Mouse (Mus musculus) gonadal fat pad, adult 2 months (tissue): ENCODE results near the gene Cntn4. TPM values are rescaled to one million over a fixed set of nuclear protein-coding genes. Genes with fewer than 3 reads are reported as not detected.
"Not testable (repeated sequence)": the region's sequence is repeated elsewhere in the genome, so short reads cannot be mapped to it uniquely, and the experiment has no call there.

Experiments
- DNase-seq: peaks from one replicate; pipeline ENCODE4 v3.0.0-alpha.2; 2012; ENCODE audit warnings: low read depth
- polyA plus RNA-seq: library from polyadenylated mRNA; depleted of rRNA; stranded (reverse); fragments of >200 nt; gene quantifications from 2 replicates; pipeline ENCODE4 v1.2.3, GENCODE M21; 2012

Cntn4 gene
- polyA plus RNA-seq, 1 experiment: not detected

DNA sequence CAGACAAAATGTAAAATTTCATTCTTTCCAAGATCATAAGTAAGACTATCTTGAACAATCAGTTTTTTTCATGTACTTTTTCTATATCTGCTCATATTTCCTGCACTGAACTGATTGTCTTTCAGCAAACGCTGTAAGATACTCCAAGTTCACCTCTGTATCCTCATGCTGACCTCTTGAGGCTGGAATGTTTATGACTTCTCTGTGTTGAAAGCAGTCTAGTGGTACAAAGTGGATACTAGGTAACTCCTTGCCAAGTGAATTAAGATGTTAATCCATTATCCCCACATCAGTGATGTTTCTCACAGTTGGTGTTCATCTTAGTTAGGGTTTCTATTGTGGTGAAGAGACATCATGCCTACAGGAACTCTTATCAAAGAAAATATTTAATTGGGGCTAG, 651.5 kb downstream of the Cntn4 start:
- no peak for DNase-seq

DNA sequence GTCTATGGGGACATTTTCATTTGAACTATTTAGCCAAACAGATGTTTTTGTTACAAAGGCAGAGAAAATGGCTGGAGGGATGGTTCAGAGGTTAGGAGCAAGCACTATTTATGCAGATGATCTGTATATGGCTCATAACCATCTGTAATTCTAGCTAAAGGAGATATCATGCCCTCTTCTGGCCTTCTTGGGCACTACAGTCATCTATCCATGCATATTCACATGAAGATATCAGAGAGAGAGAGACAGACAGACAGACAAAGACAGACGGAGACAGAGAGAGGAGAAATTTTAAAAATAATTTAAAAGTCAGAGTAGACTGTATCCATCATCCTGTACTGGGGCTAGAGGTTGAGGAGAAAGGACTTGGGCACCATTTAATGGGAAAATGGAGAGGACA, 652.2 kb downstream of the Cntn4 start:
- no peak for DNase-seq

DNA sequence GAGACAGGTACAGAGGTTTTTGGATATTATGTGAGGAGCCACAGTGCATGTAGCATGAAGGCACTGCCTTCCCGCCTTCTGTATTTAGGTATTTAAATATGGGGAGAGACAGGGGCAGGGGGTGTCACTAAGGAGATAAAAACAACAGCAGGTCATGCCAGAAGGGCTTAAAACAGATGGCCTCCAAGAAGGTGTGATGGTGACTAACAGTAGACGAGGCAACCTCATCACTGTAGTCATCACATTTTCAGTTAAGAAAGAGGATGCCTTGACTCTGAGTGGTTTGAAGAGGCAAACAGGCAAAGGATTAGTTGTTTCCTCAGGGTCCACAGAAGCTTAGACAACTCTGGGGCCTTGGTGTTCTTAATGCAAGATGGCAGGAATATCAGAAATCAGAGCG, 655.0 kb downstream of the Cntn4 start:
- no peak for DNase-seq

DNA sequence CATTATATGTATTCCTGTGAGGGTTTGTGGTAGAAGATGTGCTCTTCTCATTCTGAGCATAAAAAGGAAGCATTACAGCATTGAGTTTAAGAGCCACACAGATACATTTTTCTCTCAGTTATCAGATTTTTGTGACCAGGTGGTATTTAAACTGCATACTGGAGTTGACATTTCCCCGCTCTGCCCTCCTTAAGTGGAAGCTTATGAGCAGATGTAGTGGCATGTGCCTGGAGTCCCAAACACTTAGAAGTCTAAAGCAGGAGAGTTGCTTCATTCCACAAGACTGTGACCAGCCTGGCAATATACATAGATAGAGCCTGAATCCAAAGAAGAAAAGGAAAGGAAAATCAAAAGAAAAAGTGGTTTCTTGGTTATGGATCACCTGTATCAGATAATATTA, 655.5 kb downstream of the Cntn4 start:
- DNase-seq: no peak

DNA sequence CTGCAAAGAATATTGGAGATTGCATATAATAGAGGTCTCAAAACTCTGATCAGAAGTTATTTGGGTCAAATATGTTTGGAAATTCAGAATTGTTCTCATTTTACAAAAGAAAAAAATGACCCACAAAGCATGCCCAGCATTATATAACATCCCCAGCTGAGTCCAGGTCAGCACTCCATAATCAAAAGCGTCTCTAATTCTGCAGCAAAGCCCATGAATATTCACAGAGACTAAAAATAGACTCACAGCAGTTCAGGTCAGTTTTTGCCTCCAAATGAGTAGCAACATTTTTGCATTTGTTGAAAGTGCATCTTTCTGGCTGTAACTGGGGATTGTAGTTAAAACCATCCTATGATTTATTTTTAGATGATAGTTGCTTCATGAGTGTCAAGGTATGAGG, 657.6 kb downstream of the Cntn4 start:
- no peak for DNase-seq

DNA sequence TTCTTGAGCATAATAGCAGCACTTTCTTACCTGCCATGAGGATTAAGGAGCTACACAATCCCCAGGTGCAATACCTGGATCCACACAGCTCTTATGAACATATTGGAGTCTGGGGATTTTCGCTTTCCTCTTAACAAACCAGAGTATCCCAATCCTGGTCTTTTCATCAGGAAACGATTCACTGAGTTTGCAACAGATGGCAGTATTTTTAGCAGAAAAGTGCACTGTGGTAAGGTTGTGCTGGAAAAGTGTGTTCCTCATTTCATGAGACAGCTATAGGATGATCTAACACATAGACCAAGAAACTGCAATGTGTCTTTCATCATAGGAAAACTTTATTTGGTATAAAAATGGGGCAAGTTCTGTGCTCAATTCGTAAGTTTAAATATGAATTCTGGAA, 659.3 kb downstream of the Cntn4 start:
- no peak for DNase-seq

DNA sequence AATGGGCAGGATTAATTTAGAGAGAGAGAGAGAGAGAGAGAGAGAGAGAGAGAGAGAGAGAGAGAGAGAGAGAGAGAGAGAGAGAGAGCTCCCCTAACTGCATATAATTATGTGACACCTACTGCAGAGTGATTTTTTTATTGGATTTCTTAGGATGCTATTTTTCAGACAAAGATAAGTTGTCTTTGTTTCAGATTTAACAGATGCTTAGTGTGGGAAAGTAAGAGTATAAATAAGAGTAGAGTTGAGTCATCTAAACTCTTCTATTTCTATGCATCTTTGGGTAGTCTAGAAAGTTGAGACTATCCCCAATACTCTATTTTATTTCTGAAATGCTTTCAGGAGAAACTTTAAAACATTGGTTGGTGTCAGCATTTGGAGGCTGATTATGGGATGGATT, 660.4 kb downstream of the Cntn4 start:
- DNase-seq: no peak

DNA sequence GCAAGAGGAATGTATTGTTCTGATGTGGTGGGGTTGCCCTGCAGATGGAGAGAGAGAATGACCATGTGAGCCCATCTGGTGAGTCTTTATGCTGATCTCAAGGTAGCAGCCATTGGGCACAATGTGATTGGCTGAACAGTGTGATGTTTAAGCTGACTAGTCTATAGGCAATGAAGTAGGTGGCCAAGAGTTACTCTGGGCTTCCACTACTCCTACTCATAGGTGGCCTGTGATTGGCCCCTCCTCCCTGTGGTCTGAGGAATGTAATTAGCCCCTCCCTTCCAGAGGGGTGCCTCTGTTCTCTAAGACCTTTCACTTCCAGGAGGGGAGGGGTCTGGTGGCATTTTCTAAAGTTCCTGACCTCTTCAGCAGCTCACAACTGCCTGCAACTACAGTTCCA, 663.7 kb downstream of the Cntn4 start:
- DNase-seq: no peak

DNA sequence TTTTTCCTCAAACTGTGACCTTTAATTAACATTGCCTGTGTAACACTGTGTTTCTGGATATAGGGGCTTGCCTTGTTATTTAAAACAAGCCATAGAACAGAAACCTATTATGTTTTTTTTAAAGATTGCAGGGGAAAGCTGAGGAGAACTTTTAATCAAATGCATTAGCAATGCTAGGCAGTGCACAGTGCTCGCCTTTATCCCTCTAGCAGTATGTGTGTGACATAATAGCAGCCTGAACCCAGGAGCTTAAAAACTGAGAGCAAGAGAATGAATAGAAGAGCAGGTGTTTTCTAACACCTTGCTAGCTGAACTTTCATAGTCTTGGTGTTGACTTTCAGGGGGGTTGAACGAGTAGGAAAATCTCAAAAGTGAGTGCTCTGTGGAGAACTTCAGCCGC, 672.6 kb downstream of the Cntn4 start:
- no peak for DNase-seq

DNA sequence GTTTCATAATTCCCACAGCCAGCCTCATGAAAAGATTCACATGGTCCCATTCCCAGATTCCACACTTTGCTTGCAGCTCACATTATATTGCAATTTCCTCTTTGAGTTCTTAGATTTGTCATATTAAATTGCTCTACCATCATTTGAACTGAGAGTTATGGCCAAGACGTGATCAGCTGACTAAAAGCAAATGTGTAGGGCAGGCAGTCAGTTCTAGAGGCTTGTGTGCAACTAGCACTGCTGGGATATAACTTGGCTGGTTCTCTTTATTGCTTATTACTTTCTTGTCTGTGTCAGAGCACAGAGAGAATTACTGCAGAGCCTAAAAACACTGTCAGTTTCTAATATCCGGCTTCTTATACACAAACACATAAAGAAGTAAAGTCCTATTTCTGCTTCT, 673.9 kb downstream of the Cntn4 start:
- DNase-seq: no peak

DNA sequence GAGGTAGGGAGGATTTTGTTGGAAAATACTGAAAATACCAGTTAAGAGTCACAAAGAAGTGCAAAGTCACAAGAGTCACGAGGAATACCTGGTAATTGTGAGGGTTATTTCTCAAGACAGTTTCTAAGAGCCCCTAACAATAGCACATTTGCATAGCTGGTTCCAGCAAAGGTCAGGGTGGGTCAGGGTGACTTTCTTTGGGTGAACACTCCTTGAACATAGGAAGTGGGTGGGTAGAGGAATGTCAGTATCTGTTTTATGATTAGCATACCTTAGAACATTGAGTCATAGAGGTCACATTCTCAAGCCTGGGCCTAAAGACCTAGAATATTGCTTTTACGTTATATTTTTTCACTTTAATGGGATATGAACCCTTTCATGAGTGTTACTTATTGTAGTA, 681.3 kb downstream of the Cntn4 start:
- DNase-seq: not testable (repeated sequence)

DNA sequence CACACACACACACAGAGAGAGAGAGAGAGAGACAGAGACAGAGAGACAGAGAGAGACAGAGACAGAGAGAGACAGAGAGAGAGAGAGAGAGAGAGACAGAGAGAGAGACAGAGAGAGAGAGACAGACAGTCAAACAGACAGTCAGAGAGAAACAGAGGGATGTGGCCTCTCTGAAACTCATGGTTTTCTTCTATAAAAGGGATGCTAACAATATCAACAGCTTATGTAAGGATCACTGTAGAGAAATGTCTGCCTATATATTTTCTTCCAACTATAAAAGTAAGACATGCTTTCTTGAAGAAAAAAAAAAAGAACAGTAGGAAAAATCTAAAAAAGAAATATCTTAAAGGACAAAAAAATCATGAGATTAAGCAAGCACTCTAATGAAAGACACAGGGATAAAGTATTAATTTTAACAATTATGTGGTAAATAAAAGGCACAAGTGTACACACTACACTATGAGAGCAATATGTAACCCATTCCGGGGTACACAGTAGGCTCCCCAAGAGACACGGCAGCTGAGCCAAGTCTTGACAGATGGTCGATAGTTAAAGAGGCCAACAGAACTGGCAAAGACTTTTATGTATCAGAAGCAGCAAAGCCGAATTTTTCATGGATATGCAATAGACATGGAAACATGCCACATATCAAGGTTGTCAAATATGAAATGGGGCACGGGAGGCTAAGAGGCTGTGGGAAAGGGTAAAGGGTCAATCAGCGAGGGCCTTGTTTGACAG, 704.0 kb downstream of the Cntn4 start:
- no peak for DNase-seq

DNA sequence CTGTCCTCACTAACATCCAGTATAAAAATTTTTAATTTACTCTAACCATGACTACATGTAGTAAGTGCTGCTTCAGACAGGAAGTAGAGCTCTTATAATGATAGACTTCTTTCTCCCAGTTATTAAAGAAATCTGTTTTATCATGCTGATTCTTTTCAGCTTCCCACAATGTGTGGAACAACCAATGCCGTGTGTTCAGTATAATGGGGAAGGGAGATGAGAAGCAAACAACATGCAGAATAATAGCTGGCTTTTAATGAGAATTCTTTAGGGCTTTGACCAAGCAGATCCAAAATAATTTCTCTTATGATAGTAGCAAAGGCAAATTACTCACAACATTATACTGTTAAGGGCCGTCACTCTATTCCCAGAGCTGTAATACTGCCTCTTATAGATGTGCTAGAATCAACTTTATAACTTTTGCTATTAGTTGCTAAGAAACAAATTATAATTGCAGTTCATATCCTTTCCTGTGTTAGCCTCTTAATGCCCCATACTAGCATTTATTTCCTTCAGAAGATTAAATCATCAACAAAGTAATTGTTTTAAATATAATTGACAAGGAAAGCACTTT, 710.5 kb downstream of the Cntn4 start:
- no peak for DNase-seq

DNA sequence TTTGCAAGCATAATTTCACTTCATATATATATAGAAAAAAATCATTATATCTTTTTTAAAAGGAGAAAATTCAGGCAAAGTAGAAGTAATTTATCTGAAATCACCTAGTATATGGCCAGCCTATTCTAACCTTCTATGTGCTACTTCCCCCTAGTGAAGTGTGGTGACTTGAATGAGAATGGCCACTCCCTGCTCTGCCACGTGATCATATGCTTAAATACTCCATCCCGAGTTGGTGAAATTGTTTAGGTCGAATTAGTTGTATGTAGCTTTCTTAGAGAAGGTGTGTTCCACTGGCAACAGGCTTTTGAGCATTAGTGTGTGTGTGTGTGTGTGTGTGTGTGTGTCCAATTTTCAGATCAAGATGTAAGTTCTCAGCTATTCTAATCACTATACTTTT, 730.6 kb downstream of the Cntn4 start:
- no peak for DNase-seq

DNA sequence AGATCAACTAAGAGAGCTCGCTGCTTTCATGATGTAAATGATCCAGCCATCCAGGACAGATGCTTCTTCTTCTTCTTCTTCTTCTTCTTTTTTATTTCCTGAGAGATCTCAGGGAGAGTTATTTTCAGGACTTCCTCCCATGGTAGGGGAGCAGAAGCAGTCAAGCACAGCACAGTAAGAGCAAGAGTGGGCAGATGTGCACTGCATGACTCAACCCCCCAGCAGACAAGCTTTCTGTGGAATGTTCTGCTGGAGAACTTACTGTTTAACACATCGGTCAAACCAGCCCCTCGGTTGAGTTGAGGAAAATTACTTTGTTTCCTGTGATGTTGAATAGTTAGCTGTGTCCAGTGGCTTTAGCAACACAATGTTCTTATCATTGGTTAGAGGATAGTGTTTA, 731.2 kb downstream of the Cntn4 start:
- no peak for DNase-seq

DNA sequence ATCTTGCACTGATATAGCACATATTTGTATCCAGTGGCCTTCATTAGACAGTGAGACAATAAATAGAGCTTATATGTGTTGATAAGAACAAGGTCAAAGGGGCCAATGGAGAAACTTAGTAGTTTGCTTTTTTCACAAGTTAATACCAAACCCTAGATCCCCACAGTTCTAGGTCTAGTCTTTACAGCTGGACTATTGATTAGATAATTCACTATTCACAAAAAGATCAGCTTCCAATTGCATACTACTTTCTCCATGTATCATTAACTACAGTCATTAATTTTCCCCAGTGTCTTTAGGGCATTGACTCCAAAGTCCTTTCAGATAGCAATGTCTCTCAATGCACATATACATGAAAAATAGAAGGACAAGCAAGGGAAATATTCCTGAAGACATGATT, 745.5 kb downstream of the Cntn4 start:
- DNase-seq: no peak

DNA sequence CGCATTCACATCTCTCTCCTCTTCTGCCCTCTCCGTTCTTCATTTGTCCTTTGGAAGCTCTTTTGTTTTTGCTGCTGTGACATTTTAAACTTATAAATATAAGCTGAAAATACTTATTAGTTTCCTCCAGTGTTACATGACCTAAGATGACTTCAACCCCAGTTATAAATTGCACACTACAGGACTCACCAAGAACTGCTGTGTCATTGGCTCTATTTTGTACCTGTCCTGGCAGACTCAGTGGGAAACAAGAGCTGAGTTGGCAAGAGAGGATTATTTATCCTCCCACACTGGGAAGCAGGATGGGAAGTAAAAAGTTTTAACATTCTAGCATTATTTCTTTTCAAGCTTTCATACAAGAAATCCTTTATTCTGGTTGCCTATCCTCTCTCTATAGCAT, 746.0 kb downstream of the Cntn4 start:
- no peak for DNase-seq

DNA sequence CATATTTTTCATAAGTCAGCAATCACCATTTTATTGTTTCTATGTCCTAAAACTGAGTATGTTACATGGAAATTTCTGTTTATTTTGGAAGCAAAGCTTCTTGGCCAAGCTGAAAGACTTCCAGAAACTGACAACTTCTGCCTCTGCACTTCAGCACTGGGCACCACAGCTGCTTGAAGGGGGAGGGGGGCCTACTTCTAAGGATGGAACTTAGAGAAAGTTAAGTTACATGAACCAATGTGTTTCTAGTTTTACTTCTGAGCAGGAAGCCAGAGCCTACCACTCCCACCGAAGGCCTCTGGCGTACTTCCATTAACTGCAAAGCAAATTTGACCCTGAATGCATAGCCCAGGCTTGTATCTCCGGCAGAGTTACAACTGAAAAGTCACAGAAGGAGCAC, 749.2 kb downstream of the Cntn4 start:
- DNase-seq: no peak

DNA sequence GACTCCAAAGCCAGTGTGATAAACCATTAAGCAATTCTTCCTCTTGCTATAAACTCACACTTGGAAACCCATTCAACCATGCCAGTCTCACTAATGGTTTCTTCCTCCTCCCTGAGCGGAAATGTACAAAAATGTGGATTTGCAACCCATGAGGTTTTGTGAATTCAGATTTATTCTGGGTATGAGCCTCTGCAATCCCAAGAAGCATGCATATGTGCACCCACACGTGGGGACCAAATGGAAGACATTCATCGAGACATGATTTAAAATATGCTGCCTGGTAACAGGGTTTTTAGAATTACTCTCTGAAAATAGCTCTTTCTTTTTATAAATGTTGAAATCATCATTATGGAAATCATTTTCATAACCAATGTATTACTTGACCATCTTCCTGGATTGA, 754.0 kb downstream of the Cntn4 start:
- DNase-seq: no peak

DNA sequence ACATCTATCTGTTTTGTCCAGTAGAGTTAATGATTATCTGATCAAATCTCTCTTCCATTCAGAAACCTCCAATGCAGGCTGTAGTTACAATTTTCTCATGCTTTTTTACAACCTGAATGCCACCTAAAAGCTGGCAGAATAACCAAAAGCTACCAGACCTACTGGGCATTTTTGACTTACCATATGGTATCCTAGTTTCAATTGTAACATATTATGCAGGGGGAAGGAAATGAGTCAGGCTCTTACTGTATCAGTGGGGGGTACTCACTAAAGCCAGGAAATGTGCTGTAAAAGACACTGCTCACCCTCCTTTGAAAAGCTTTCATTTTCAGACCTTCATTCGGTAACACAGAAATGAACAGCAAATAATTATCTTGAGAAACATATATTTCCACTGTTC, 763.3 kb downstream of the Cntn4 start:
- no peak for DNase-seq

DNA sequence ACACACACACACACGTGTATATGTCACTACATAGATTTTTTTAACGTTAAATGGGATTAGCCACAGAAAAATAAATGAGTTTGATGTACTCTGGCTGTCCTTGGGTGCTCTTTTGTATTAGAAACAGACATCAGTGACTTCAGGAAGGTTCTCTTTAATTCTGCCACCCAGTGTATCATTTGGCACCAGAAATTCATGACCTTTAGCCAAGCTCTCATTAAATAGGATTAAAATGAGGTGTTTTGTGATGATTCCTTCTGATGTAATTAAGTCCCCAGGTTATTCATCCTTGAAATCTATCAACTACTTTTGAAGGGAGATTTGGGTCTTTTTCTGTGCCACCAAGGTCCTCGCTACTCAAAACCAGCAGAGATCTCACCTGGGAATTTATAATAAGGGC, 763.8 kb downstream of the Cntn4 start:
- no peak for DNase-seq

DNA sequence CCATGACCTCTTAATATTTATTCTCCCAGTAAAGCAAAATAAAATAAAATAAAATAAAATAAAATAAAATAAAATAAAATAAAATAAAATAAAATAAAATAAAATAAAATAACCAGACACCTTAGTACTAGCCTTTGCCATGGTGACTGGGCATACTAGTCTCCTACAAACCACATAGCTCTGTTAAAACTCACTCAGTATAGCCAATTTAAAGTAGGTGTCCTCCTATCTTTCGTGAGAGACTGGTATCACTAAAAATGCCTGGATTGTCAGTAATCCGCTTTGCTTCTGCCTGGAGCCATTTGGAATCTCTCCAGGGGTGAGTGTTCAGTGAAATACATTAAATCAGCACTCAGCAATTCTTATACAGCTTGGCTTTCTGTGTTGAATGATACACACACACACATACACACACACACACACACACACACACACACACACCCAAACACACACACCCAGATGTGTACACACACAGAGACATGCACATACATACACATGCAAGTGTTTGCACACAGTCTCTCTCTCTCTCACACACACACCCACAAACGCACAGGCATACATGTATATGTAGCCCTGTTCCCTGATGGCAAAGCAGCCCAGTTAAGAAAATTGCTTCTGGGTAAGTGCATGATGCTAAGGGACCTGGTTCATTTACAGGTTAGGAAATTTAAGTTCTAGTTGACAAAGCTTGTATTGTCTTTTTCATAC, 776.8 kb downstream of the Cntn4 start:
- DNase-seq: no peak

DNA sequence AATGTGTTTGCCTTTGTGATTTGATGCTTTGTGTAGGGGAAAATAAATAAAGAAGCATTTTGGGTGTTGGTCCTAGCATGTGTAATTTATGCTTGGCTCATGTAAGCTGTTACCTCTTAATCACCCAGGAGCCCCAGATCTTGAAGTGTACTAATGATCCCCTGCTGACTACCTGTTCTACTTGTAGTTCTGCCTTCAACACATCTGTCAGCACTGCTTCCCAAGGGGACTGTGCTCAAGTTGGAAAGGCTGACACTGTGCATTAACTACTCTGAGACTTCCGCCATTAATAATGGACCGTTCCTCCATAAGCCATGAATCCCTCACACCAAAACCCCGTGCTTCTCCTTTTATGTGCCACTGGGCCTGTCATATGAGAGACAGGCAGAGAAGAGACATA, 778.2 kb downstream of the Cntn4 start:
- no peak for DNase-seq
